Mouse (Mus musculus): ENCODE results near the gene Gm29644.
"Not testable (repeated sequence)": the region's sequence is repeated elsewhere in the genome, so short reads cannot be mapped to it uniquely, and the experiment has no call there.

Gene Gm29644

DNA sequence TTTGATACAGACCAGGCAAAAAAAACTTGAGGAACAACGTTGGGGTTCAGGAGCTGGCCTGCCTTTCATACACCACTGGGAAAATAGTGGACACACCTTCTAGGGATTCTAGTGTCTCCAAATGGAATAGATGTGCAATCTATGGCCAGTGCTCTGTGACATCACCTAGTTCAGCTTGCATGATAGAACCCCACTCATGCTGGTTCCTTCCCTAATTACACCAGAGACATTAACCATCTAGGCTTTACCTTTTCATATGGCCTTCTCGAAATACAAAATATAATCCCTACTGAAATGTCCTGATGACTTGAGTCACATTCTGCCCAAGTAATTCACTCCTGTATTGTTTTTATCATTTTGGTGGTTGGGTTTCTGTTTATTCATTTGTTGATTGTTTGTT lies at the start of gene Gm29644, which contains the start of gene Gm29423:
TSS of gene Gm29644 (minus strand) at position 157 of the 400 bp plus-strand sequence.
TSS of gene Gm29423 (minus strand) at position 101 of the 400 bp plus-strand sequence.
- not testable (repeated sequence) for DNase-seq (ENCODE audit: low spot score in 2 of 2)

DNA sequence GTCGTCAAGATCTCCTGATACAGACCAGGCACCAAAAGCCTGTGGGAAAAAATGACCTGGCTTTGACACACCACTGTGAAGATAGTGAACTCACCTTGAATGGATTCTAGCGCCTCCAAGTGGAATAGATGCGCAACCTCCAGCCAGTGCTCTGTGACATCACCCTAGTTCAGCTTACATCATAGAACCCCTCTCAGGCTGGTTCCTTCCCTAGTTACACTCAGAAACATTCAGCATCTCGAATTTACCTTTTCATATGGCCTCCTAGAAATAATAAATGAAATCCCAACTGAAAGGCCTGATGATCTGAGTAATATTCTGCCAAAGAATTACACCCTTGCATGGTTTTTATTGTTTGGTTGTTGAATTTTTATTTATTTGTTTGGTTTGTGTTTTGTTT lies 29.6 kb downstream of the Gm29644 start, which contains the start of gene Gm21118:
TSS of gene Gm21118 (minus strand) at position 101 of the 400 bp plus-strand sequence.
- not testable (repeated sequence) for DNase-seq (ENCODE audit: low spot score in 2 of 2)
